Mouse (Mus musculus) C2C12 (cell line): Measurements from ENCODE around the gene Tnnt2. TPM values are rescaled to one million over a fixed set of nuclear protein-coding genes. Genes with fewer than 3 reads are reported as not detected.

Experiments
- H3K27me3 ChIP-seq: one replicate; pipeline ENCODE4 v1.6.1; 2011; ENCODE audit not compliant: control insufficient read depth, insufficient read depth, insufficient read length
- H3K36me3 ChIP-seq: one replicate; pipeline ENCODE4 v1.6.1; 2011; ENCODE audit not compliant: control insufficient read depth, insufficient read depth
- H3K4me3 ChIP-seq: one replicate; pipeline ENCODE4 v1.5.1; 2011; ENCODE audit warnings: mild to moderate bottlenecking, control low read depth; ENCODE audit not compliant: poor library complexity, insufficient read depth, severe bottlenecking
- H3K79me2 ChIP-seq: one replicate; pipeline ENCODE4 v1.6.1; 2011; ENCODE audit not compliant: control insufficient read depth, insufficient read depth
- H3K79me3 ChIP-seq: one replicate; pipeline ENCODE4 v1.6.1; 2011; ENCODE audit warnings: low read depth, control low read depth
- H3ac ChIP-seq: one replicate; pipeline ENCODE3; 2011; ENCODE audit warnings: low read depth; ENCODE audit not compliant: control insufficient read depth, insufficient read length
- CEBPB ChIP-seq: IDR thresholded peaks from one replicate; pipeline ENCODE4 v1.6.1; 2011; ENCODE audit warnings: low read depth, mild to moderate bottlenecking, control low read depth, moderate library complexity
- CTCF ChIP-seq: IDR thresholded peaks from one replicate; pipeline ENCODE4 v1.5.1; 2011; ENCODE audit not compliant: control insufficient read depth, insufficient read depth, insufficient read length
- FOSL1 ChIP-seq: IDR thresholded peaks from one replicate; pipeline ENCODE4 v1.8.0; 2011; ENCODE audit warnings: mild to moderate bottlenecking, low read length; ENCODE audit not compliant: poor library complexity, insufficient read depth, severe bottlenecking
- MAX ChIP-seq: IDR thresholded peaks from one replicate; pipeline ENCODE4 v1.6.1; 2011; ENCODE audit warnings: mild to moderate bottlenecking, control low read depth
- MYOD1 ChIP-seq: IDR thresholded peaks from one replicate; pipeline ENCODE4 v1.6.1; 2011; ENCODE audit warnings: low read depth; ENCODE audit not compliant: control insufficient read depth, insufficient read length
- MYOG ChIP-seq: IDR thresholded peaks from one replicate; pipeline ENCODE4 v1.6.1; 2011; ENCODE audit not compliant: control insufficient read depth, insufficient read length; ENCODE audit errors: extremely low read depth
- USF1 ChIP-seq: IDR thresholded peaks from one replicate; pipeline ENCODE4 v1.6.1; 2011; ENCODE audit warnings: low read depth, mild to moderate bottlenecking, control low read depth, moderate library complexity
- polyA plus RNA-seq: library from polyadenylated mRNA; unstranded; fragments of >200 nt; fragmentation: generic; extraction: Trizol; gene quantifications from one replicate; pipeline ENCODE4 v1.2.1, GENCODE M21; 2012; ENCODE audit warnings: missing spikeins

Tnnt2 gene
- polyA plus RNA-seq, 1 experiment: 167 TPM

DNA sequence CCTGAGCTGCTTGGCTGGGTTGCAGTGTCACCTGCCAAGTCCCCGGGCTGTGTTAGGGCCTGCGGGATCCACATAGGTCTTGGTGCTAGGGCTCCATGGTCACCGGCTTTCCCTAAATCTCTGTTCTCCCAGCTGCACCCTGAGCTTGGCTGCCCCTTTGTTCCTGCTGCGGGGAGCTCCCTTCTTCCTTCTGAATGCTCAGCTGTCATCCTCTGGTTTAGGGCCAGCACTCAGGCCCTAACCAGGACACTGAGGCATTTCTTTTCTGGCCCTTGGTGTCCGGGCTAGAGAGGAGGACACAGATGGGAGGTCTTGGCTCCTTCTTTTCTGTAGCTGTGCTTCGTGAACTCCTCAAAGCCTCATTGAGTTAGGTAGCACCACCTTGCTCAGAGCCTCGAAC lies 14.4 kb upstream of the Tnnt2 start:
- Histone ChIP-seq H3K4me3 (no peak overlapping the region), H3K79me2 (no peaks in the 10 kb centered on the region), H3K79me3 (no peaks in the 10 kb centered on the region), H3K27me3 (no peaks in the 10 kb centered on the region), H3ac (no peak overlapping the region), H3K36me3 (no peaks in the 10 kb centered on the region)
- TF ChIP-seq CEBPB: no peak
- no peak for TF ChIP-seq USF1
- TF ChIP-seq CTCF: no peak
- no peak for TF ChIP-seq MYOD1
- no peak for TF ChIP-seq FOSL1
- no peak for TF ChIP-seq MYOG
- TF ChIP-seq MAX: no peak

- H3ac ChIP-seq: no peak overlapping the region
- H3K79me2 ChIP-seq: no peaks in the 10 kb centered on the region
- H3K79me3 ChIP-seq: no peaks in the 10 kb centered on the region
- H3K4me3 ChIP-seq: no peak overlapping the region
- H3K36me3 ChIP-seq: no peaks in the 10 kb centered on the region
- H3K27me3 ChIP-seq: no peaks in the 10 kb centered on the region
- TF ChIP-seq FOSL1: no peak
- peak; percentile 50 for TF ChIP-seq CTCF
Measured at GRCm38 (mm10) chr1:135828918-135829317, 7.2 kb upstream of the Tnnt2 start.

DNA sequence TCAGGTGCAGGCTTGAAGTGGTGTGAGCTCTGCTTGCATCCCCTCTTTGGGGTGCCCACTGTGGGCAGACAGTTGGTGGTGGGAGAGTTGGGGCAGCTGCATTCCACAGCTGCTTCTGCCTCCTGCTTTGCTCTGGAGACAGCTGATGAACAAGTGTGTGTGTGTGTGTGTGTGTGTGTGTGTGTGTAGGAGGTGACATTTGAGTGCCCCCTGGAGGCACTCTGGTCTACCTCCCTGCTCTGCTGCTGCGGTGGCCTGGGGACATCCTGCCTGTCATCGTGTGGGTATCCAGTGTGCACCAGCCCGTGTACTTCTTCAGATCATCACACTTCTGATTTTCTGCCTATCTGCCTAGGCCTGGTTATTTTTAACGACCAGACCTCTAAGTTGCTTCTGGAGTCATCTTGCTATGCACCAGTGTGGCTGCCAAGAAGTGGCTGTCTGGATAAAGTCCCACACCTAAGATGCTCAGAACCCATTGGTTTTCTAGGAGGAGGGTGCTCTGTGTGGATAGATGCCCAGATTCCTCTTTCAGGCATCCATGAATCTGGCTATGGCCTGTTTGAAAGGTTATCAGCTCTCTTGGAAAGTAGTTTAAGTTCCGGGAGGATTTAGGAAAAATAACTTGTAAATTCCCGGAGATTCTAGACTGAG lies 1.8 kb upstream of the Tnnt2 start:
- Histone ChIP-seq H3K79me2 (no peaks in the 10 kb centered on the region), H3K4me3 (no peak overlapping the region), H3K27me3 (no peaks in the 10 kb centered on the region), H3K36me3 (no peaks in the 10 kb centered on the region), H3K79me3 (no peaks in the 10 kb centered on the region), H3ac (no peak overlapping the region)
- TF ChIP-seq USF1 (no peak), CEBPB (no peak), MYOD1 (no peak), MYOG (no peak), MAX (no peak), CTCF (peak; percentile 21)

DNA sequence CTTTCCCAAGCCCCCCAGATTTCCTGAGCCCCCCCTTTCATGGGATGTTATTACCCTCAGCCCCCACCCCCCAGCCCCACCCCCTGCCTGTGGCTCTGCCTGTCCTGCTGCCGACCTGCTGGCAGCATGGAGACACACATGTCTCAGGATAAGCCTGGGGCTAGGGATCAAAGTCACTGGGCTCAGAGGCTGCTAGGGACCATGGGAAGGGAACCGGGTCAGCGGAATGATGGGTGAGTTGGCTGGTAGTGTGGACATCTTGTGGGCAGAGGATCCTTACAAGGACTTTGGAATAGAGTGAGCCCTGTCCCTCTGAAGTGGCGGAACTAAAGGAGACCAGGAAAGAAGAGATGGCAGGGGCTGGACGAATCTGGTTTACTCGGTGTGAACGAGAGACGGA lies 1.2 kb upstream of the Tnnt2 start:
- no peaks in the 10 kb centered on the region for H3K79me3 ChIP-seq
- H3K27me3 ChIP-seq: no peaks in the 10 kb centered on the region
- peaks cover under 1% of the 10 kb centered on the region for H3K36me3 ChIP-seq
- TF ChIP-seq FOSL1: no peak
- TF ChIP-seq CEBPB: no peak
- TF ChIP-seq CTCF: no peak
- no peak for TF ChIP-seq MAX
- no peak for TF ChIP-seq MYOD1
- no peak for TF ChIP-seq USF1
- no peak for TF ChIP-seq MYOG
- H3K4me3 ChIP-seq: no peak overlapping the region
- H3K79me2 ChIP-seq: no peaks in the 10 kb centered on the region
- H3ac ChIP-seq: no peak overlapping the region

DNA sequence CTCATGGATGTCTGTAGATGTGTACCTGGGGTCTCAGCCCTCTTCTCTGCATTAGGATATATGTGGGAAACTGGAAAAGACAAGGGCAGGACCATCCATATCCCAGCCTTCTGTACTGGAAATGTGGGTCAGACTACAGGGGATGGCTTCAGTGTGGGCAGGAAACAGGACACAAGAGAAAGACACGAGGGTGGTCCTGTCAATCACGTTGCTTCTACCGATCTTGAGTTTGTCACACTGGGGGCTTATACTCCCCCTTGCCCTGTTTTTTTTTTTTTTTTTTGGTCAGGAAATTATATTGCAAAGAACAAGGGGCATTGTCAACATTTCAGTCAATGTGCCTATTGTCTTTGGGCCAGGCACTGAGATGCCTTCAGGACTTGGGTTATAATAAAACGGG lies 2.5 kb downstream of the Tnnt2 start:
- H3K36me3 ChIP-seq: peaks cover 5% of the 10 kb centered on the region
- H3K79me3 ChIP-seq: peaks cover 5% of the 10 kb centered on the region
- H3ac ChIP-seq: no peak overlapping the region
- peaks cover 15% of the 10 kb centered on the region for H3K79me2 ChIP-seq
- no peak overlapping the region for H3K4me3 ChIP-seq
- no peaks in the 10 kb centered on the region for H3K27me3 ChIP-seq
- TF ChIP-seq CTCF (no peak), CEBPB (no peak), MYOG (no peak), USF1 (no peak), MYOD1 (no peak), FOSL1 (no peak), MAX (no peak)

DNA sequence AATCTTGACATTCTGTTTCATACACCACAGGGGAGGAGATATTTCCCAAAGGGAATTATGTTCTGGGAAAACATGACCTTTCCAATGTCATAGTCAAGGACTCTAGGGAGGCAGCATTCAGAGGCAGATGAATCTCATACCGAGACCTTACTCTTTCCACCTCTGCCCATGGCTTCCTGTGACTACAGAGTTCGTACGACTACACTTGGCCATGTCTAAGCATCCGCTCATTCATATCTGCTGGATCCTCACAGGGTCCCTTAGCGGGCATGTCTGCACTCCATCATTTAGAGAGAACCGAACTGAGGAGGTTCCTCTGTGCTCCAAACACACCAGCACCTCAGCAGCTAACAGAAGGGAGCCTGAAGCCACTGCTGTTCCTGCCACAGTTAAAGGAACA lies 2.9 kb downstream of the Tnnt2 start:
- Histone ChIP-seq H3ac (no peak overlapping the region), H3K79me2 (peaks cover 19% of the 10 kb centered on the region), H3K4me3 (no peak overlapping the region), H3K79me3 (peaks cover 9% of the 10 kb centered on the region), H3K36me3 (peaks cover 5% of the 10 kb centered on the region), H3K27me3 (no peaks in the 10 kb centered on the region)
- no peak for TF ChIP-seq FOSL1
